Mouse (Mus musculus) erythroblast, adult 5-6 weeks (primary cell): ENCODE data around the gene Bptf. TPM values are rescaled to one million over a fixed set of nuclear protein-coding genes. Genes with fewer than 3 reads are reported as not detected.
A peak's percentile ranks its signal among the peaks of the same experiment; 100 is the strongest.
"Not testable (repeated sequence)": the region's sequence is repeated elsewhere in the genome, so short reads cannot be mapped to it uniquely, and the experiment has no call there.

Source experiments
- ATAC-seq: replicated peaks from 2 replicates; pipeline ENCODE4 v1.8.0; 2016; ENCODE audit warnings: moderate number of reproducible peaks, mild to moderate bottlenecking, moderate TSS enrichment, inconsistent platforms; ENCODE audit not compliant: poor library complexity, low FRiP score, severe bottlenecking
- total RNA-seq, 2 experiments: library from RNA; stranded (forward) in 1 of 2; stranded (reverse) in 1 of 2; fragments of 150-400 nt in 1 of 2; fragments of 200-764, 138-1000 nt in 1 of 2; gene quantifications; 2 replicates each; pipeline versions ENCODE4 v1.2.3 to v1.2.4; 2015 to 2017; ENCODE audit warnings: low replicate concordance in 2 of 2

The Bptf gene
- total RNA-seq, 2 experiments from 2014 or later = 30.4 to 34.2 TPM

DNA sequence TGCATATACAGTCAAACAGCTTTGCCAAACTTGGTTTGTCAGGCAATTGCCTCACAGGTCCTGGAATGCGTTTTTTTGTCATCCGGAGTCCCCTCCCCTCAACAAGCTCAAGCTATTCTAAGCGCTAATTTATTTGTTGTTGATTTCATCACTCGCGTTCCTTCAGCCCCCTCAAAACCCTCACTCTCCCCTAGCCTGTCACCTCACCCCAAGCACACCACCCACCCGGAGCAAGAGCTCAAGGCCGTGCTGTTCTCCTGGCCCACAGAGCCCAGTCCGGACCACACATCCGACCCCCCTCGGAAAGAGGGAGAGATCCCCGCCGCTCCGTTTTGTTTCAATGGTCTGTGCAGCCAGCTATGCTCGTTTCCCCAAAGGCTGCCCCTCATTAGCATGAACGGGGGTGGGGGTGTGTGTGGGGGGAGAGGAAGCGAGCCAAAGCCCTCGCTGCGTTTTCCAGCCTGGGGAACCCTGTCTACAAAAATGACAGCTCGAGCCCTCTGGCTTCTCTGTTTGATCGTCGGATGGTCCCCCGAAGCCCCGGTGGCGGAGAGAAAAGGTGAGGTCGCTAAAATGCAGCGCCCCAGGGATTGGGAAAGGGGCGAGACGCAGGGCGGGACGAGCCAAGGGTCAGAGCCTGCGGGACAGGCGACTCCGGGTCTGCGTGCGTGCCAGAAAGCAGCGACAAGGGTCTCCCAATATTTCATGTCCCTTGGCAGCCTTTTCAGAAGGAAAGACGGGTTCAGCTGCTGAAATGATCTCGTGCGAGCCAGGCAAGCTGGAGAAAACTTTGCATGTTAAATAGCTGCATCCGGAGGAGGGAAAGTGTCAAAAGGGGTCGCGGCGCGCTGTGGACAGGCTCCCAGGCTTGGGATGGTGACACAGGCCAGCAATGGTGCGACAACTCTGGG is 106.3 kb downstream of the Bptf start, which contains the start of gene 1810010H24Rik:
Gene 1810010H24Rik (plus strand): TSS at position 271 of the 911 bp plus-strand sequence.
- ATAC-seq = no peak

DNA sequence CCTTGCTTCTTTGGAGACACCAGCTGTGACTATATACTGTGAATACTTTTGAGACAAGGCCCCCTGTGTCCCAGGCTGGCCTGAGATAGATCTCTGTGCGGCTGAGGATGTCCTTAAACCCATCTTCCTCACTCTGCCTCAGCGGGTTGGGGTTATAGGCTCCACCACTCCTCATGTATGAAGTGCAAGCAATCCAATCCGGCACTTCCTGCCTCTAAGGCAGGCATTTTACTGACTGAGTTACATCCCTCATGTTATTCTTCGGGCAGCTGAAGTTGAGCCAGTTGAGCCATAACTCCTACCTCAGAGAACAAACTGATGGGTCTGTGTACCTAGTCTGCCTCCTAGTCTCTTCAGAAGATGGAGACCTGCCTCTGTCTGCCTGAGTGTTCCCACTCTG is 107.5 kb downstream of the Bptf start:
- ATAC-seq = no peak

DNA sequence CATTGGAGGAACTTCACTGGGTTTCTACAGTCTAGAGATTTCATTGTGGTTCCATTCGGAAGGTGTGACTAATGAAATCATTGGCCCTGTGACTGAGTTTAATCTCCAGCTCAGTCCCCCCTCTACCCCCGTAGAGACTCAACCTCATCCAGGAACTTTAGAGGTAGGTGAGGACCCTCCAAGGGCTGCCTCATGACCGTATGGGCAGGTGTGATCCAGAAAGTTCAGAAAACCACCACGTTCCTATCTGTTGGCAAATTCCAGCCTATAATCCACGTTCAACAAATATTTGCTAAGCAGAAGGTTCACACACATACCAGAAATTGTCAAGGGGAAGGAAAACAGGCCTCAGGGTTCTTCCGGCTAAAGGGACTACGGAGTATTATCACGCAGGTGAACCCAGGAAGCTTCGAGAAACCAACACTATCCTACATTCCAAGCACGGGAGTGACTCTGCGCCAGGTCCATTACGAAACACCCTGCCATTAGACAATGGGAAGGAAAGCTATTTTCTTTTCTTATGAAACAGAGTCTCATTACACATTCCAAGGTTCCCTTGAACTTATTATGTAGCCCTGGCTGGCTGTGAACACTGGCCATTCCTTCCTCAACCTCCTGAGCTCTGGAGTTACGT is 109.8 kb downstream of the Bptf start:
- ATAC-seq = no peak

DNA sequence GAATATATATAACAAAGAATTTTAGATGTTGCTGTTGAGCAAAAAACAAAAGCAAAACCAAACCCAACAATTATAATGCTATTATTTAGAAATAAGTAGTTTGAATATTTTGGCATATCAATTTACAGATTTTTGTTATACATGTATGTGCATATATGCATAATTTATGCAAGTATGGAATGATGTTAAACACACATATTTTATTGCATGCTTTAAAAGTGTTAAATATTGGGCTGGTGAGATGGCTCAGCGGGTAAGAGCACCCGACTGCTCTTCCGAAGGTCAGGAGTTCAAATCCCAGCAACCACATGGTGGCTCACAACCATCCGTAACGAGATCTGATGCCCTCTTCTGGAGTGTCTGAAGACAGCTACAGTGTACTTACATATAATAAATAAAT is 112.2 kb downstream of the Bptf start:
- not testable (repeated sequence) for ATAC-seq

DNA sequence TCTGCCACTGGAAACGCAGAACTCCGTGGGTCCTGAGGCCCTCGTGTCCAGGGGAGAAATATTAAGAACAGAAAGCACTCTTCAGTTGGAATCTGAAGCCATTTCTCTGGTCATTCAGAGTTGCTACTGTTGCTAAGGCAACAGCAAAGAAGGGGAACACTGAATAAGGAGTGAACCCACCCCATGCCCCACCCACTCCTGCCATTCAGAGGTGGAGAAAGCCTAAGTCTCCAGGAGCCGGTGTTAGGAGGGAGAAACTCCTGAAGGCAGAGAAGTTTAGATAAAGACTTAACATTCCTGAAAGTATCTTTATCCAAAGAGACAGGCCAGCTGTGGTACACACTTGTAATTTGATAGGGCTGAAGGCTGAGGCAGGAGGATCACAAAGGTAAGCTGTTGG is 112.6 kb downstream of the Bptf start:
- ATAC-seq = no peak

DNA sequence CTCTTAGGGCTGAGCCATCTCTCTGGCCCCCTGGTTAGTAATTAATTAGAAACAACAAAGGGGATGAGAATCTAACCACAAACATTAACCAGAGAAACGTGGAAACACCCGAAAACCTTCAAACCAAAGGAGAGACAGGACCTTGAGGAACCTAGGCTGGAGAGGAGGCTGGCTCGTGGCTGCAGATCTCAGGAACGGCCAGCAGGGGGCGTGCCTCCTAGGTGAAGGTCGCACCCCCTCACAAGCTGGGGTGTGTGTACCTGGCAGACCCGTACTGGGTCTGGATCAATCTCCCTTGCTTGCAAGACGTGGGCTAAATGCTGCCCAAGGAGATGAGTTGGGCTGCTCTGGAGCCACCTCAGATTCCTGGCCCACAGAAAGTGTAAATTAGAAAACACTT is 113.3 kb downstream of the Bptf start:
- ATAC-seq = peak; percentile 51; the same call in 1 of the 2 replicates

DNA sequence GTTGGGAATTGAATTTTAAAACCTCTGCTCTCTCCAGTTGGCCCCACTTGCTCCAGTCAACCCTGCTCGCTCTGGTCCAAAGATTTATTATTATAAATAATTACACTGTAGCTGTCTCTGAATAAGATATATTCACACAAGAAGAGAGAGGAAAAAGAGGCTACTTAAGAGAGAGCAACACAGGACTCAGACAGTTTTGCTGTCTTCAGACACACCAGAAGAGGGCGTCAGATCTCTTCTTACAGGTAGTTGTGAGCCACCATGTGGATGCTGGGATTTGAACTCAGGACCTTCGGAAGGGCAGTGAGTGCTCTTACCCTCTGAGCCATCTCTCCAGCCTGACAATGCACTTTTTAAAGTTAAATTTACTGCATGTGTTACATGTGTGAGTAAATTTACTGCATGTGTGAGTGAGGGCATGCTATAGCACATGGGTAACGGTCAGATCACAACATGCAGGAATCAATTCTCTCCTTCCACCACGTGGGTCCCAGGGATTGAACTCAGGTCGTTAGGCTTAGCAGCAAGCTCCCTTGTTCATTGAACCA is 114.5 kb downstream of the Bptf start:
- no peak for ATAC-seq

DNA sequence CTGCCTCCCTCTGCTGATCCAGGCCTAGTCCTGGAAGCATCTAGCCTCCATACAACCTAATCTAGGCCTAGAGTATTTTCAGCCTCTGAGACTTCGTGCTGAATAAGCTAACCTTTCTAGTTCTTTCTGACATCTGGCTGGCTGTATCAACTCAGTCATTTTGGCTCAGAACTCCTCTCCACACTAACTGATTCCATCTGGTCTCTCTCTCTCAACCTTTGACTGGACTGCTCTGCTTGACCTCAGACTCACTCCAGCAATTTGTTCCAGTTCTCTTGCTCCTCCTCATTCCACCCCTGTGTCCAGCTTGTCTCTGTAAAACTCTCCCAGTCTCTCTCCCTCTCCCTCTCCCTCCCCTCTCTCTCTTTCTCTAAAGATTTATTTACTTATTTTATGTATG is 115.0 kb downstream of the Bptf start:
- ATAC-seq = no peak

DNA sequence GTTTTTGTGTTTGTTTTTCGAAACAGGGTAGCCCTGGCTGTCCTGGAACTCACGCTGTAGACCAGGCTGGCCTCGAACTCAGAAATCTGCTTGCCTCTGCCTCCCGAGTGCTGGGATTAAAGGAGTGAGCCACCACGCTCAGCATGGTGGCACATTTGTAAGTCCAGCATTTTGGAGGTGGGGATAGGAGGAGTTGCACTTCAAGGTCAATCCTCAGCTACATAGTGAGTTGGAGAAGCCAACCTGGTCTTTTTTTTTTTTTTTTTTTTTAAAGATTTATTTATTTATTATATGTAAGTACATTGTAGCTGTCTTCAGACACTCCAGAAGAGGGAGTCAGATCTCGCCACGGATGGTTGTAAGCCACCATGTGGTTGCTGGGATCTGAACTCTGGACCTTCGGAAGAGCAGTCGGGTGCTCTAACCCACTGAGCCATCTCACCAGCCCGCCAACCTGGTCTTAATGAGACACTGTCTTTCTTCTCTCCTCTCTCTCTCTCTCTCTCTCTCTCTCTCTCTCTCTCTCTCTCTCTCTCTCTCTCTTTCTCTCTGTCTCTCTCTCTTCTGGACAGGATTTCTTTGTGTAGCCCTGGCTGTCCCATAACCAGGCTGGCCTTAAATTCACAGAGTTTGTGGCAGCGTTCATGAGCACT is 116.3 kb downstream of the Bptf start:
- not testable (repeated sequence) for ATAC-seq

DNA sequence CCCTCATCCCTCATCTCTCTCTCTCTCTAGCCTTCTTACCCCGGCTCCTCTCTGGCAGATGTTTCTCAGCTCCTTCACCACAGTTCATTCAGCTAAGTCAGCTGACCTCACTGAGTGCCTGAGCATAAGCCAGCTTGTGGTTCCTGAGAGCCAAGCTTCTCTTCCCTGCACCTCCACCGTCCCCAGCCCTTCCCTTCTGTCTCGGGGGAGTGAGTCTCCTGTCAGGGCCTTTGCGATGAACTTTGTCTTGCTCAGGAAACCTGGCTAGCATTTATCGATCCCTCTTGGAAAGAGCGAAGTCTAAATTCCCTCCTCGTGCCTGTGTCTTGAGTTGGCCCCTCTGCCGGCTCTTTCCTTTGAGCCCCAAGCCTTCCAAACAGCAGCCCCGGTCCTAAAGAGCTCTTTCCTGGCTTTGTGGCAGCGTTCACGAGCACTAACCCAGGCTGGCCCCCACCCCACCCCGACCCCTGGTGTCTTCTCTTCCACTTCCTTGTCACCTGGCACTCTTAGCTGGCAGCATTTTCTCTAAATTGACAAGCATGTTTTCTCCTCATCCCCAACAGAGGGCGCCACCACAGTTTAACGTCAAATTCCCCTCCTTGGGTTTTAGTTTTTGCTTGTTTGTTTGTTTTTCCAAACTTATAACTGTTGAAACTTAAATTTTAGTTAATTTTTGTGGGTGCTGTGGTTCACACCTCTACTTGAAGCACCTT is 117.2 kb downstream of the Bptf start:
- no peak for ATAC-seq

DNA sequence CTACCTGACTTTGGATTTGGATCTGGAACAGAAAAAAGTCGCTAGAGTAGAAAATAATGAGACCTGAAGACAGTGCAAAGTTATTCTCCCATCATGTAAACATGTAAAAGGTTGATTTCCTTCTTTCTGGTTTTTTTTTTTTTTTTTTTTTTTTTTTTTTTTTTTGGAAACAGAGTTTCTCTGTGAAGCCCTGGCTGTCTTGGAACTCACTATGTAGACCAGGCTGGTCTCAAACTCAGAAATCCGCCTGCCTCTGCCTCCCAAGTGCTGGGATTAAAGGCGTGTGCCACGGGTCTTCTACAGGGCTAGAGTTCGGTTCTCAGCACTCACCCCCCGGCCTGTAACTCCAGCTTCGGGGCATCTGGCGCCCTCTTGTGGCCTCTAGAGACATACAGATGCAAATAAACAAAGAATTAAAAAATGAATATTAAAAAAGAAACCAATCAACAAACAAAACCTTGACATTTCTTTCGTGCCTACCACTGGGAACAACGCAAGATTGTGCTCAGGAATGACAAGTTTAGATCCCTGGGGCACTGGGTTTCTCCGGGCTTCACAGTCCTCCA is 117.8 kb downstream of the Bptf start:
- ATAC-seq = no peak

DNA sequence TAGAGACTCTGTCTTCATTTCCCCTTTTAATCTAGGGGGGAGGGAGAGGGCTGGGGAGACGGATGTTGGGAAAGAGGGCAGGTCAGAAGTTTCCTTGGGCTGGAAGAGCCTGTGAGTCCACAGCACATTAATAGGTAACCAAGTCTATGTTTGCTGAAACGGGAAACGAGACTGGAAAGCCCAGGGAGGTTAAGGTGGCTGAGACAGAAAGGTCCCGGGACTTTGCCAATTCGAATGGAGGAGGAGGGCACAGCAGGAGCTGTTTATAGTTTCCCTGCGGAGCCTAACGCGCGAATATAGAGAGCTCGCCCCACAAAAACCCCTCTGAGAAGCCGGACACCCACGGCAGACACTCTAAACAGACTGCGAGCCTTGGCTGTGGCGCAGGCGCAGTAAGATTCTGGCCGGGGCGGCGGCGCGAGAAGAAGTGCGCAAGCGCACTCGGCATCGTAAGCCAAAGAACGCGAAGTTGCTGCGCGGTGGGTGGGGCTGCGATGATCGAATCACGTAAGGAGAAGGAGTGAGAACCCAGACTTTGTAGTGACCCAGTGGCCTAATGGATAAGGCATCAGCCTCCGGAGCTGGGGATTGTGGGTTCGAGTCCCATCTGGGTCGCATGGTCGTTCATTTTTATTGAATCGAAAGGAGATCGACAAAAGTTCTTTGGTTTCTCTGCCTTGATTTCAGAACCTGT is 119.5 kb downstream of the Bptf start:
- peak; percentile 94 for ATAC-seq

DNA sequence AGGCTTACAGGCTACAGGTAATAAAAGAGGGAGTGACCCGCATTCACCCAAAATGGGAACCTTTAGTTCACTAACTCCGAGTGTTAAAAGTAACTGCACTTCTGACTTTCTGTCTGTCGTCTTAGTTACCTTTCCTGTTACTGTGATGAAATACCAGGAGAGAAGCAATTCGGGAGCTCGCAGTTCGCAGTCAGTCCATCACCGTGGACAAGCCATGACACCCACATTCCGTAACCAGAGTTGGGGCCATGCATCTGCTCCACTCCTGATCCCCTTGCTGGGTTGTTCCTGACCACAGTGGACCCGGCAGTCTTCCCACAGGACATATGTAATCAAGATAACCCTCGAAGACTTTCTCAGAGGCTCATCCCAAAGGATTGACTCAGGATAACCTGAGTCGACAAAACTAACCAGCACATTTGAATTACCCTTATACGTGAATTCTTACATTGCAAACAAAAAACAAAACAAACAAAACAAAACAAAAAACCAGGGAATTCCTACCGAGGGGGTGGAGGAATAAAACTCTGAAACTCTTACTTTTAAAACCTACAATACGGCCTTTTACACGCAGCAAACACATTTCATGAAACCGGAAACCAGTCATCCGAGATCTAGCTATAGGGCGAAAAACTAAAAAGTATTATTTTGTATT is 120.1 kb downstream of the Bptf start:
- ATAC-seq = no peak; the same call in 1 of the 2 replicates

DNA sequence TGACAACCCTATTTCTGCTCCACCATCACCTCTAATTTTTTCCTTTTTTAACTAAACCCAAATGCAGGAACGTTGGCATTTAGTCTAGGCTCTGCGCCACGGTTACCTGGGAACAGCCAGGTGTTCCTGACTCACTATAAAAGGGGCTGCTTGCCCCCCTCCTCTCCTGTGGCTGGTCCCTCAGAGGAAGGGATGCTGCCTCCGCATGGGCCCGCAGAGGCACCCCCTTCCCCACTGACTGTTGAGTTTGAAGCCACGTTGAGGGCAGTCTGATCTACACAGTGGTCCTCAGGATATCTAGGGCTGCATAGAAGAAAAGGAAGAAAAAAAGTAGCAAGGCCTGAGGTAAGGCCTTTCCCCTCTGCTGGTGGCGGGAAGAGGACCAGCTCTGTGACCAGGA is 120.8 kb downstream of the Bptf start:
- ATAC-seq = no peak

DNA sequence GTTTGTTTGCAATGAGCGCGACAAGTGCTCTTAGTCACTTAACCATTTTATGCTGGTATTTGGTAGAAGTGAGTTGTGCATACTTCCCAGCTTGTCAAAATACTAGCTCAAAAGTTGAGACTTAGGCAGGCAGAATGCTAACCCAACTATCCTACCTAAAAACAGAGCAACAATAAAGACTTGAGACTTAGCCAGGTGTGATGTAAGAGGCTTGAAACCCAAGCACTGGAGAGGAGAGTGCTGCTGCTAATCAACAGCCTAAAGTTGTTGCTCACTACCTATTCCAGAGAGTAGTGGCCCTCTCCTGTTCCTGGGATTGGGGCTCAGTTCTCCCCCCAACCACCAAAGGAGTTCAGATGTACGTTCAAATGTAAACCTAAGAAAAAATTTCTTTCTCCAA is 121.5 kb downstream of the Bptf start:
- no peak for ATAC-seq

DNA sequence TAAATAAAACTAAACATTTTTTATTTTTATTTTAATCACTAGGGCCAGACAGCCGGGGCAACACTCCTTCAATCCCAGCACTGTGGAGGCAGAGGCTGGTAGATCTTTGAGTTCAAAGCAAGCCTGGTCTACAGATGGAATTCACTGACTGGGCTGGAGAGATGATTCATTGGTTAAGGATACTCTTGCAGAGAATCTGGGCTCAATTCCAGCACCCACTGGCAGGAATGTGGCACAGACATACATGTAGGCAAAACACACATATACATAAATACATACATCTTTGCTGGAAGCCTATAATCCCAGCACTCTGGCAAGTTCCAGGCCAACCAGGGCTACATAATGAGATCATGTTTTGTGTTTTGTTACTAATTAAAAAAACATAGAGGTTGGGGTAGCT is 126.4 kb downstream of the Bptf start:
- no peak for ATAC-seq

DNA sequence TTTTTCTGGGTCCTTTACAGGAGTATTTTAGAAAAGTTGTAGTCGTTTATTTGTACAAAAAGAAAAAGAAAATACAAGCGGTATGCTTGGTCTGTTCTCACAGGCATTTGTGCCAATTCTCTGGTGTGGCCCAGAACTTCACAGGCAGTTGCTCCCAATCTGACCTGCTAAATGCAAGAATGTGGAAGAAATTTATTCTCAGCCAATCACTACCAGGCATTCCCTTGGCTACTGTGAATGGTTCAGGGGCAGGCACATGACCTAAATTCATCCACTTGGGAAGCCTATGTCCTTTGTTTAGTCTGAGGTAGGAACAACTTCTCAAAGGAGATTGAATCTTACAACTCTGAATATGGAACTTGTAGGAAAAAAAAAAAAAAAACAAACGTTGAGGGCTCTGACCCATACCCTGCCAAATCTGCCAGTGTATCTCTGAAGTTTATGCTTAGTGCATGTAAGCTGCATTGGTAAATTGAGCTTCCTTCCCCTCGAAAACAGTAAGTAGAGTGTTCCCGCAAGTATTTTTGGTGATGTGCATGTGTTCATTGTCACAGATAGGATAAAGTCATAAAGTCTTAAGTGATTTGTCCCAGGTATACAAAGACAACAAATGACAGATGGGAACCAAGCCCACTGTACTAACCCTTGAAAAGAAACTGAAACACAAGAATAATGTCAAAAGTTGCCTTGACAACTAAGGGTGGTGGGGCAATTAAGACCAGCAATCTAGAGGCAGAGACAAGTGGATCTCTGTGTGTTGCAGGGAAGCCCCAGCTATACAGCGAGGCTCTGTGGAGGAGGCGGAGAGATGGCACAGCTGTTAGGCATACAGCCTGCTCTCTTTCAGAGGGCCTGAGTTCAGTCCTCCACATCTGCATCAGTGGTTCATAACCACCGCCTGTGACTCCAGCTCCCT is 129.9 kb downstream of the Bptf start:
- ATAC-seq = no peak
